Mouse (Mus musculus): Measurements from ENCODE around the gene Cyp27b1. TPM values are rescaled to one million over a fixed set of nuclear protein-coding genes. Genes with fewer than 3 reads are reported as not detected.

Cyp27b1 gene
- polyA plus RNA-seq, 1 experiment from 2014 or later, result not detected

DNA sequence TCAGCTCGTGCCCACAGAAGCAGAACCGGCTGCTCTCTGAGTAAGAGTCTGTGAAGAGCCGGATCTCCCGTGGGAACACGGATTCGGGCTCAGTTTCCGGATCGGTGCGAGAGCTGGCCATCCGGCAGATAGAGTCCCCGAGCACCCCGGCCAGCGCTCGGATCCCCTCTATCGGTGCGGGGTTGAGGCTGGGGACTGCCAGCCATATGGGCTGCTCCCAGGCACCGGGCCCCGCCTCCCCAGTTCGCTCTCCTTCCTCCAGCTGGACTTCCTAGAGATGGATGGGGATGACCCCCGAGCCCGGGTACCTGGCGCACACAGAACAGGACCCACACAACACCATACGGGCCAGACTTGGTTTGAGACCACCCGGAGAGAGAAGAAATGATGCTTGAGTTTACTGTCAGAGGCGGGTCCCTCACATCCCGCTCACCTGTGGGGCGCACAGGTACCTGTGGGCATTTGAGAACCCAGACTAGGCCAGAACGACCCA is 6.7 kb upstream of the Cyp27b1 start, which contains the start of the genes Mettl1 and Eef1akmt3:
TSS of gene Mettl1 (plus strand) at position 141 of the 493 bp plus-strand sequence.
TSS of gene Eef1akmt3 (minus strand) at position 240 of the 493 bp plus-strand sequence.
- H3K9ac ChIP-seq (replicated peaks; ENCODE audit: low read length), result peak within 1 kb of the TSS; percentile 72
- ATAC-seq (replicated peaks; ENCODE audit: insufficient number of reproducible peaks, low FRiP score, low TSS enrichment, low read depth) (peak; percentile 79), DNase-seq (ENCODE audit: low spot score) (peak; percentile 55)
- peak within 1 kb of the TSS; percentile 78 for H3K4me3 ChIP-seq (ENCODE audit: low read depth, low read length)
- H3K9me3 ChIP-seq (replicated peaks; ENCODE audit: control insufficient read depth, low read length), result no peaks in the 10 kb centered on the region
- no peaks in the 10 kb centered on the region for H3K27me3 ChIP-seq (ENCODE audit: control insufficient read depth, insufficient read depth, low read length)
- H3K4me2 ChIP-seq (ENCODE audit: low read depth, low read length), result peak within 1 kb of the TSS; percentile 85
- WGBS, result 0% methylated on average over 27 of the region's 28 CpGs
- H3K36me3 ChIP-seq (replicated peaks; ENCODE audit: control insufficient read depth, insufficient read depth, low read depth, low read length), result peaks cover 3% of the 10 kb centered on the region
- H3K27ac ChIP-seq (replicated peaks; ENCODE audit: low read depth, low read length), result no peak within 1 kb of the TSS; the same call in 1 of the 2 replicates
- no peaks in the 10 kb centered on the region for H3K4me1 ChIP-seq (ENCODE audit: control insufficient read depth, insufficient read depth, low read length)

DNA sequence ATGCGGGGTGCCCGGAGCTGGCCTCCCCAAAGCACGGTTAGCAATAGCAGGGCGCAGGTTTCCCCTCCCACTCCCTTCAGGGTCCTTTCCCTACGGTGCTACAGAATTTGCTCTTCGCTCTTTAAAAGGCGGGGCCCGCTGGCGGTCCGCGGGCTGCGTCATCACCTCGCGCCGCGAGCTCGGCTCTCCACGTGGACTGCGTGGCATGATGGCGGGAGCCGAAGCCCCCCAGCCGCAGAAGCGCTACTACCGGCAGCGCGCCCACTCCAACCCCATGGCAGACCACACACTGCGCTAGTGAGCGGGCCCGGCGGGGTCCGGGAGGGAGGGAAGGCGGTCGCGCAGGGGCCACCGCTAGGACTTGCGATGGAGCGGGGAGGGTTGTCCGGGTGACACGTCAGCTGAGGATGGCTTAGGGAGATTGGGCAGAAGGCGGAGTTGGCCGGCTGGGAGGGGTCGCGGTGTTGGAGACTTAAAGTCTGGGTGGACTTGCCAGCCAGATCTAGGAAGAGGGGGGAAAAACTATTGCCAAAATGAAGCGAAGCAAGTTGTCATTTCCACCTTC is 6.2 kb upstream of the Cyp27b1 start:
- Histone ChIP-seq H3K4me3 (ENCODE audit: low read depth, low read length) (peak overlapping the region; percentile 78), H3K27me3 (ENCODE audit: control insufficient read depth, insufficient read depth, low read length) (no peaks in the 10 kb centered on the region), H3K27ac (replicated peaks; ENCODE audit: low read depth, low read length) (no peak overlapping the region; the same call in 1 of the 2 replicates), H3K4me2 (ENCODE audit: low read depth, low read length) (peak overlapping the region; percentile 85), H3K36me3 (replicated peaks; ENCODE audit: control insufficient read depth, insufficient read depth, low read depth, low read length) (peaks cover 3% of the 10 kb centered on the region), H3K9ac (replicated peaks; ENCODE audit: low read length) (peak overlapping the region; percentile 72), H3K4me1 (ENCODE audit: control insufficient read depth, insufficient read depth, low read length) (no peaks in the 10 kb centered on the region), H3K9me3 (replicated peaks; ENCODE audit: control insufficient read depth, low read length) (no peaks in the 10 kb centered on the region)
- WGBS, result under 1% methylated on average over 41 of the region's 44 CpGs
- DNase-seq (ENCODE audit: low spot score), result peak; percentile 94
- peak; percentile 82 for ATAC-seq (replicated peaks; ENCODE audit: insufficient number of reproducible peaks, low FRiP score, low TSS enrichment, low read depth)

DNA sequence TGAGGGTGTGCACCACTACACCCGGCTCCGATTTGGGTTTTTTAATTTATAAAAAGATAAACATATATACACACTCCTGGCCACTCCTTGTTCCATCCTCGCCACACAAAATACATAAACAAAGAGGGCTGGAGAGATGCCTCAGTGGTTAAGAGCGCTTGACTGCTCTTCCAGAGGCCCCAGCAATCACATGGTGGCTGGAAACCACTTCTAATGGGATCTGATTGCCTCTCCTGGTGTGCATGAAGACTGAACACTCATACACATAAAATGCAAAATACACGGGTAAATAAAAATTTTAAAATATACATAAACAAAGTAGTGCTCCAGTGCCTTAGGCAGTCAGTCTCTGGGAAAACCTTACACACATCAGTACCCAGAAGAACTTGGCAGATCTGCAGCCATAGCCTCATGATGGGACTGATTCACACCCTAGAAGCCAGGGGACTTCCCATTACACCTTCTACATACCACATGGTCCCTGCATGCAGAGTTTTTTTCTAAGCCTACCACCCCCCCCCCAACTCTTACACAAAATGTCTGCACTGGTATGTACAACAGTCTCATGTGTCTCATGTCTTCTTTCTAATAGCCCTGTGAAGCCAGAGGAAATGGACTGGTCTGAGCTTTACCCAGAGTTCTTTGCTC is 5.5 kb upstream of the Cyp27b1 start:
- WGBS, result 23% methylated on average over 5 of the region's 5 CpGs
- no peak for ATAC-seq (replicated peaks; ENCODE audit: insufficient number of reproducible peaks, low FRiP score, low TSS enrichment, low read depth)
- Histone ChIP-seq H3K36me3 (replicated peaks; ENCODE audit: control insufficient read depth, insufficient read depth, low read depth, low read length) (peaks cover 3% of the 10 kb centered on the region), H3K4me2 (ENCODE audit: low read depth, low read length) (peak overlapping the region; percentile 85), H3K9me3 (replicated peaks; ENCODE audit: control insufficient read depth, low read length) (no peaks in the 10 kb centered on the region), H3K4me1 (ENCODE audit: control insufficient read depth, insufficient read depth, low read length) (no peaks in the 10 kb centered on the region), H3K27ac (replicated peaks; ENCODE audit: low read depth, low read length) (no peak overlapping the region), H3K9ac (replicated peaks; ENCODE audit: low read length) (peak overlapping the region; percentile 72), H3K4me3 (ENCODE audit: low read depth, low read length) (peak overlapping the region; percentile 78), H3K27me3 (ENCODE audit: control insufficient read depth, insufficient read depth, low read length) (no peaks in the 10 kb centered on the region; the same call in none of the 2 replicates)
- no peak for DNase-seq (ENCODE audit: low spot score)

DNA sequence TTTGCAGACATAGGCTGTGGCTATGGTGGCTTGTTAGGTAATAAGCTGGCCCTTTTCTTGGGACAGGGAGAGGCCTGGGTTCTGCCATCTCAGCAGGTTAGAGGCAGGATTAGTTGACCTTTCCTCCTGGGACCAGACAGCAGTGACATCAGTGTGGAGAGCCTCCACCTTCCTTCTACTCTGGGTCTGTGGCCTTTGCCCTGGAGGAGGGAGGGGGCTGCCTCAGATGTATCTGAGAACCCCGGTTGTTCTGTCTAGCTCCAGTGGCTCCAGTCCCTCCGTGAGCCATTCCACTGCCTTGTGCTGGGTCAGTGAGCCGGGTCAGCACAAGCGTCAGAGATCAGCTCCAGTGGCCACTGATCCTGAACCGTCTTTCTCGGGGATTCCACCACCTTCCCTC is 4.9 kb upstream of the Cyp27b1 start:
- 78% methylated on average over 6 of the region's 6 CpGs for WGBS
- no peak overlapping the region for H3K4me3 ChIP-seq (ENCODE audit: low read depth, low read length)

DNA sequence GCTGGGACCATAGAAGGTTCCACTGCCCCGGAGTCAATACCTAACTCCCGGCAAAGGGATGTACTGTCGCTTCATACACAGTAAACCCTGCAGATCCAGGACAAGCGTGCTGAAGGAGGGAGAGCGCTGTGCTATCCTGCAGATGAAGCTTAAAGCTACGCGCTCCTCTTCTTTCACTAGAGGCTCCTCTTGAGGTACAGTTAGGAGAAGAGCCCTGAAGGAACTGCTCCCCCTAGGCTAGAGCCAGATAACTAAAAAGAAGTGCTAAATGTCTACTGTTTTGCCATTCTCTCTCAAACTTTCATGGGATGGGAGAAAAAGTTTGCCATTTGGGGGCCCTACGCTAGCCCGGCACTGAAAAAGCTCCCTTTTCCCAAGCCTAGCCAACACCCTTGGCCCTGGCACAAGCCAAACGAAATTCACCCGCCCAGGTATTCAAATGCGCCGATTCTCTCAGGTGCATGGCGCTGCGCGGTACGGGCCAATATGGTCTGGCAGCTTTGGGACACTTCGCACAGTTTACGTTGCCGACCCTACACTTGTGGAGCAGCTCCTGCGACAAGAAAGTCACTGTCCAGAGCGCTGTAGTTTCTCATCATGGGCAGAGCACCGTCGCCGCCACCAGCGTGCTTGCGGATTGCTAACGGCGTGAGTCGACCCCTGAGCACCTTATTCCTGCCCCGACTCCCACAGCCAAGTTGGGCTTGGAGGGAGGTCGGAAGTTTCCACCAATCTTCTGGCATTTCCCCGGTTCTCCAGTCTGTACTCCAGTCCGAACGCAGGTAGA is 751 bp downstream of the Cyp27b1 start:
- Histone ChIP-seq H3K9me3 (replicated peaks; ENCODE audit: control insufficient read depth, low read length) (no peaks in the 10 kb centered on the region), H3K36me3 (replicated peaks; ENCODE audit: control insufficient read depth, insufficient read depth, low read depth, low read length) (peaks cover 3% of the 10 kb centered on the region), H3K27ac (replicated peaks; ENCODE audit: low read depth, low read length) (no peak overlapping the region), H3K27me3 (ENCODE audit: control insufficient read depth, insufficient read depth, low read length) (peaks cover 36% of the 10 kb centered on the region), H3K4me2 (ENCODE audit: low read depth, low read length) (no peak overlapping the region), H3K4me3 (ENCODE audit: low read depth, low read length) (no peak overlapping the region), H3K4me1 (ENCODE audit: control insufficient read depth, insufficient read depth, low read length) (no peaks in the 10 kb centered on the region), H3K9ac (replicated peaks; ENCODE audit: low read length) (no peak overlapping the region; the same call in 1 of the 2 replicates)
- ATAC-seq (replicated peaks; ENCODE audit: insufficient number of reproducible peaks, low FRiP score, low TSS enrichment, low read depth), result no peak
- WGBS, result 5% methylated on average over 35 of the region's 35 CpGs
- no peak for DNase-seq (ENCODE audit: low spot score)

More for the DNA sequence above, 4.9 kb upstream of the Cyp27b1 start:
- Histone ChIP-seq H3K9me3 (replicated peaks; ENCODE audit: control insufficient read depth, low read length) (no peaks in the 10 kb centered on the region), H3K27me3 (ENCODE audit: control insufficient read depth, insufficient read depth, low read length) (peaks cover 6% of the 10 kb centered on the region), H3K4me2 (ENCODE audit: low read depth, low read length) (peak overlapping the region; percentile 85; the same call in 1 of the 2 replicates), H3K27ac (replicated peaks; ENCODE audit: low read depth, low read length) (no peak overlapping the region), H3K36me3 (replicated peaks; ENCODE audit: control insufficient read depth, insufficient read depth, low read depth, low read length) (peaks cover 3% of the 10 kb centered on the region), H3K4me1 (ENCODE audit: control insufficient read depth, insufficient read depth, low read length) (no peaks in the 10 kb centered on the region), H3K9ac (replicated peaks; ENCODE audit: low read length) (no peak overlapping the region)
- DNase-seq (ENCODE audit: low spot score), result no peak
- no peak for ATAC-seq (replicated peaks; ENCODE audit: insufficient number of reproducible peaks, low FRiP score, low TSS enrichment, low read depth)

DNA sequence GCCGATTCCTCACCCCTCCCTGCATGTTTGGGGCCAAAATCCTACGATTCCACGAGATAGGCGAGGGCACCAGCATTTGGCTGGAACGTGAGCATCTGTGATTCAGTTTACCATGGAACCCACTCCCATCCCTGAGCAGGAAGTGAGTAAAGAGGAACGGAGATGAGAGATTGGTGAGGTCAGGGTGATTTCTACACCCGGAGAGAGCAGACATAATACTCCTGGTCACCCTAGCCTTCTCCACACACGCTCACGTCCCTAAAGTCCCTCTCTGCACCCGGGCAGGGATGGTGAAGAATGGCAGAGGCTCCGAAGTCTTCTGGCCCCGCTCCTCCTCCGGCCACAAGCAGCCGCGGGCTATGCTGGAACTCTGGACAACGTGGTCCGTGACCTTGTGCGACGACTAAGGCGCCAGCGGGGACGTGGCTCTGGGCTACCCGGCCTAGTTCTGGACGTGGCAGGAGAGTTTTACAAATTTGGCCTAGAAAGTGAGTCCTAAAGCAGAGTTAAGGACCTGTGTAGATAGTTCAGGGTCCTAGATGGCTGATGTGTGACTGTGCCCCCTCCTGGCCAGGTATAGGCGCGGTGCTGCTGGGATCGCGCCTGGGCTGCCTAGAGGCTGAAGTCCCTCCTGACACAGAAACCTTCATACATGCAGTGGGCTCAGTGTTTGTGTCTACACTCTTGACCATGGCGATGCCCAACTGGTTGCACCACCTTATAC is 1.5 kb downstream of the Cyp27b1 start:
- peaks cover 3% of the 10 kb centered on the region for H3K36me3 ChIP-seq (replicated peaks; ENCODE audit: control insufficient read depth, insufficient read depth, low read depth, low read length)
- H3K4me2 ChIP-seq (ENCODE audit: low read depth, low read length), result no peak overlapping the region
- ATAC-seq (replicated peaks; ENCODE audit: insufficient number of reproducible peaks, low FRiP score, low TSS enrichment, low read depth), result 0 out of 2 replicates have a peak, but pooled peaks have one; percentile 16
- H3K4me3 ChIP-seq (ENCODE audit: low read depth, low read length), result no peak overlapping the region
- H3K27me3 ChIP-seq (ENCODE audit: control insufficient read depth, insufficient read depth, low read length), result peaks cover 36% of the 10 kb centered on the region
- no peaks in the 10 kb centered on the region for H3K4me1 ChIP-seq (ENCODE audit: control insufficient read depth, insufficient read depth, low read length)
- peak overlapping the region; percentile 13; the same call in 1 of the 2 replicates for H3K9ac ChIP-seq (replicated peaks; ENCODE audit: low read length)
- no peak overlapping the region for H3K27ac ChIP-seq (replicated peaks; ENCODE audit: low read depth, low read length)
- no peak for DNase-seq (ENCODE audit: low spot score)
- no peaks in the 10 kb centered on the region for H3K9me3 ChIP-seq (replicated peaks; ENCODE audit: control insufficient read depth, low read length)
- 2% methylated on average over 29 of the region's 29 CpGs for WGBS

DNA sequence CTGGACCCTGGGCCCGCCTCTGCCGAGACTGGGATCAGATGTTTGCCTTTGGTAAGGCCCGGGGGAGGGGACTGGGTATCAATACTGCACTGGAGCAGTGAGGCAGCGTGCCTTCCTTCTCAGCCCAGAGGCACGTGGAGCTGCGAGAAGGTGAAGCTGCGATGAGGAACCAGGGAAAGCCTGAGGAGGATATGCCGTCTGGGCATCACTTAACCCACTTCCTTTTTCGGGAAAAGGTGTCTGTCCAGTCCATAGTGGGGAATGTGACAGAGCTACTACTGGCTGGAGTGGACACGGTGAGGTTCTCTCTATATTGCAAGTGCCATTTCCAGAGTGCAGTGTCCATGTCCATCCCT is 2.0 kb downstream of the Cyp27b1 start:
- H3K4me3 ChIP-seq (ENCODE audit: low read depth, low read length), result no peak overlapping the region
- H3K4me1 ChIP-seq (ENCODE audit: control insufficient read depth, insufficient read depth, low read length), result no peaks in the 10 kb centered on the region
- DNase-seq (ENCODE audit: low spot score) (no peak), ATAC-seq (replicated peaks; ENCODE audit: insufficient number of reproducible peaks, low FRiP score, low TSS enrichment, low read depth) (no peak)
- peaks cover 36% of the 10 kb centered on the region for H3K27me3 ChIP-seq (ENCODE audit: control insufficient read depth, insufficient read depth, low read length)
- WGBS, result 20% methylated on average over 10 of the region's 10 CpGs
- no peaks in the 10 kb centered on the region for H3K9me3 ChIP-seq (replicated peaks; ENCODE audit: control insufficient read depth, low read length)
- H3K36me3 ChIP-seq (replicated peaks; ENCODE audit: control insufficient read depth, insufficient read depth, low read depth, low read length), result no peaks in the 10 kb centered on the region
- H3K27ac ChIP-seq (replicated peaks; ENCODE audit: low read depth, low read length), result no peak overlapping the region
- no peak overlapping the region for H3K9ac ChIP-seq (replicated peaks; ENCODE audit: low read length)
- H3K4me2 ChIP-seq (ENCODE audit: low read depth, low read length), result no peak overlapping the region
